ENCODE assay signal across 8 mouse cellular contexts in genomic region chr2:166082193-166082592, GRCm38 (mm10).
DNase-seq lines count a peak whose midpoint lies in the region; ATAC-seq lines count a peak whose summit lies in the region.

No protein-coding gene starts in this region.

- no peaks in the 10 kb centered on the region for H3K9me3 ChIP-seq in liver, embryonic 12.5 days (replicated peaks)
- H3K9me3 ChIP-seq in embryonic facial prominence, embryonic 11.5 days (replicated peaks; ENCODE audit: control insufficient read depth, low read length) = no peaks in the 10 kb centered on the region
- no peaks in the 10 kb centered on the region for H3K9me3 ChIP-seq in heart, embryonic 16.5 days (replicated peaks; ENCODE audit: control insufficient read depth, low read length)
- no peaks in the 10 kb centered on the region for H3K9me3 ChIP-seq in neural tube, embryonic 11.5 days (ENCODE audit: control insufficient read depth, low read length)

- no peak overlapping the region for H3K9ac ChIP-seq in liver, embryonic 12.5 days
- no peak overlapping the region for H3K9ac ChIP-seq in embryonic facial prominence, embryonic 11.5 days (replicated peaks; ENCODE audit: low read length)
- H3K9ac ChIP-seq in heart, embryonic 16.5 days (ENCODE audit: low read length) = no peak overlapping the region
- H3K9ac ChIP-seq in neural tube, embryonic 11.5 days (ENCODE audit: low read length) = no peak overlapping the region

- H3K4me3 ChIP-seq in liver, embryonic 12.5 days = no peak overlapping the region
- no peak overlapping the region for H3K4me3 ChIP-seq in embryonic facial prominence, embryonic 11.5 days (ENCODE audit: low read depth, low read length)
- H3K4me3 ChIP-seq in heart, embryonic 16.5 days (ENCODE audit: low read length) = no peak overlapping the region
- H3K4me3 ChIP-seq in neural tube, embryonic 11.5 days (ENCODE audit: low read depth, low read length) = no peak overlapping the region

- no peak overlapping the region for H3K27ac ChIP-seq in liver, embryonic 12.5 days
- no peak overlapping the region for H3K27ac ChIP-seq in embryonic facial prominence, embryonic 11.5 days (replicated peaks; ENCODE audit: low read depth, low read length)
- peak overlapping the region; percentile 99 for H3K27ac ChIP-seq in heart, embryonic 16.5 days (ENCODE audit: low read length)
- no peak overlapping the region for H3K27ac ChIP-seq in neural tube, embryonic 11.5 days (ENCODE audit: low read depth, low read length)

- 32% methylated on average over 5 of the region's 5 CpGs for WGBS in liver, embryonic 12.5 days (ENCODE audit: insufficient replicate concordance)
- WGBS in embryonic facial prominence, embryonic 11.5 days = 56% methylated on average over 5 of the region's 5 CpGs
- WGBS in heart, embryonic 16.5 days = 42% methylated on average over 5 of the region's 5 CpGs
- 71% methylated on average over 5 of the region's 5 CpGs for WGBS in neural tube, embryonic 11.5 days

- peak; percentile 81 for DNase-seq in liver
- DNase-seq in adrenal gland, postnatal 25 days = peak; percentile 81
- peak; percentile 83 for DNase-seq in embryonic facial prominence, embryonic 11.5 days (ENCODE audit: low spot score)
- peak; percentile 49 to 82 for DNase-seq in left cerebral cortex, postnatal 10 days (ENCODE audit: extremely low spot score in 1 of 2, low spot score in 2 of 2)
- peak; percentile 83 for DNase-seq in neural tube, embryonic 11.5 days (ENCODE audit: low spot score)
- peak; percentile 77 for DNase-seq in thymus, postnatal 14 days

- no peaks in the 10 kb centered on the region for H3K36me3 ChIP-seq in liver, embryonic 12.5 days
- peaks cover 9% of the 10 kb centered on the region for H3K36me3 ChIP-seq in embryonic facial prominence, embryonic 11.5 days (replicated peaks; ENCODE audit: control insufficient read depth, insufficient read depth, low read depth, low read length)
- peaks cover 15% of the 10 kb centered on the region for H3K36me3 ChIP-seq in heart, embryonic 16.5 days (ENCODE audit: control insufficient read depth, insufficient read depth)
- peaks cover 18% of the 10 kb centered on the region for H3K36me3 ChIP-seq in neural tube, embryonic 11.5 days (ENCODE audit: control insufficient read depth, insufficient read depth, low read length)

- H3K4me2 ChIP-seq in liver, embryonic 12.5 days = no peak overlapping the region
- no peak overlapping the region for H3K4me2 ChIP-seq in embryonic facial prominence, embryonic 11.5 days (ENCODE audit: low read depth, low read length)
- no peak overlapping the region for H3K4me2 ChIP-seq in heart, embryonic 16.5 days (ENCODE audit: low read depth, low read length)
- no peak overlapping the region for H3K4me2 ChIP-seq in neural tube, embryonic 11.5 days (ENCODE audit: low read depth)

- no peak for ATAC-seq in liver, embryonic 12.5 days
- no peak for ATAC-seq in embryonic facial prominence, embryonic 11.5 days (replicated peaks; ENCODE audit: insufficient number of reproducible peaks, low FRiP score, low TSS enrichment, low read depth)
- no peak for ATAC-seq in heart, embryonic 16.5 days (replicated peaks; ENCODE audit: extremely low read depth, insufficient read depth, low FRiP score)
- no peak for ATAC-seq in neural tube, embryonic 11.5 days (ENCODE audit: insufficient read depth, low FRiP score, low TSS enrichment)

- H3K4me1 ChIP-seq in liver, embryonic 12.5 days = peaks cover 23% of the 10 kb centered on the region
- no peaks in the 10 kb centered on the region for H3K4me1 ChIP-seq in embryonic facial prominence, embryonic 11.5 days (ENCODE audit: control insufficient read depth, insufficient read depth, low read length)
- H3K4me1 ChIP-seq in heart, embryonic 16.5 days (ENCODE audit: control insufficient read depth, insufficient read depth, low read length) = peaks cover 34% of the 10 kb centered on the region
- H3K4me1 ChIP-seq in neural tube, embryonic 11.5 days (ENCODE audit: control insufficient read depth, insufficient read depth, low read length) = no peaks in the 10 kb centered on the region; the same call in 1 of the 2 replicates

- intact Hi-C loops in left cerebral cortex, postnatal 10 days (cut with DNase I) = loop anchor here (10.0 kb wide), 1 partner anchor 703 kb away; no protein-coding TSS in a partner anchor

- no peaks in the 10 kb centered on the region for H3K27me3 ChIP-seq in liver, embryonic 12.5 days (replicated peaks)
- no peaks in the 10 kb centered on the region for H3K27me3 ChIP-seq in embryonic facial prominence, embryonic 11.5 days (ENCODE audit: control insufficient read depth, insufficient read depth, low read length)
- no peaks in the 10 kb centered on the region for H3K27me3 ChIP-seq in heart, embryonic 16.5 days (ENCODE audit: control insufficient read depth, insufficient read depth, low read length)
- H3K27me3 ChIP-seq in neural tube, embryonic 11.5 days (ENCODE audit: control insufficient read depth, insufficient read depth, low read length) = no peaks in the 10 kb centered on the region
